Mouse (Mus musculus) R1 (cell line): ENCODE results near the gene Unc13b.

Experiments
- DNase-seq: peaks from one replicate; pipeline ENCODE4 v3.0.0-alpha.2; 2018; ENCODE audit warnings: low read depth, low spot score

Gene Unc13b

DNA sequence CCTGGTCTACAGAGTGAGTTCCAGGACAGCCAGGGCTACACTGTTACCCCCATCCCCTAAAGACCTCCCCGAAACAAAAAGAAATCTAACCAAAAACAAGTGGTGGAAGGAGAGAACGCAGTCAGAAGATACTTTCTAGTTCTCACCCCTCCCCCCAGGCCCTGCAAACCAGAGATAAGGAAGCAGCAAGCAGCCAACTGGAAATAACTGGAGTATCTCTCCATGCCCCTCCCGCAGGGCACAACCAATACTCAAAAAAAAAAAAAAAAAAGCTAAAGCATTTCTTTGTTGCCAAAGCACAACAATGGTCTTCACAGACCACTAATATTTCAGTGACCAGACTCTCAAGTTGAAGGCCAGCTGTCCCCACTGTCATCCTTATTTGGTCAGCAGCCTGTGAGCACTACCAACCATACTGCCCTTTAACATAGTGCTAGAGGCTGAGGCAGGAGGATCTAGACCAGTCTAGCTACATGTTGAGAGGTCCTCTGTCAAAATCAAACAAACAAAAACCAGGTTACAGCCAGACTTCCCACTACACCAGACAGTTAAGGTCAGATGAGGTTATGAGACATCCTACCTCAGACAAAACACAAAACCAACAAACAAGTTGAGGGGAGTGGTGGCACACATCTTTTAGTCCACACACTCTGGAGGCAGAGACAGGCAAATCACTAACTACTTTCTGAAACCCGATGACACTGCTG lies 20.7 kb upstream of the Unc13b start:
- DNase-seq = no peak

DNA sequence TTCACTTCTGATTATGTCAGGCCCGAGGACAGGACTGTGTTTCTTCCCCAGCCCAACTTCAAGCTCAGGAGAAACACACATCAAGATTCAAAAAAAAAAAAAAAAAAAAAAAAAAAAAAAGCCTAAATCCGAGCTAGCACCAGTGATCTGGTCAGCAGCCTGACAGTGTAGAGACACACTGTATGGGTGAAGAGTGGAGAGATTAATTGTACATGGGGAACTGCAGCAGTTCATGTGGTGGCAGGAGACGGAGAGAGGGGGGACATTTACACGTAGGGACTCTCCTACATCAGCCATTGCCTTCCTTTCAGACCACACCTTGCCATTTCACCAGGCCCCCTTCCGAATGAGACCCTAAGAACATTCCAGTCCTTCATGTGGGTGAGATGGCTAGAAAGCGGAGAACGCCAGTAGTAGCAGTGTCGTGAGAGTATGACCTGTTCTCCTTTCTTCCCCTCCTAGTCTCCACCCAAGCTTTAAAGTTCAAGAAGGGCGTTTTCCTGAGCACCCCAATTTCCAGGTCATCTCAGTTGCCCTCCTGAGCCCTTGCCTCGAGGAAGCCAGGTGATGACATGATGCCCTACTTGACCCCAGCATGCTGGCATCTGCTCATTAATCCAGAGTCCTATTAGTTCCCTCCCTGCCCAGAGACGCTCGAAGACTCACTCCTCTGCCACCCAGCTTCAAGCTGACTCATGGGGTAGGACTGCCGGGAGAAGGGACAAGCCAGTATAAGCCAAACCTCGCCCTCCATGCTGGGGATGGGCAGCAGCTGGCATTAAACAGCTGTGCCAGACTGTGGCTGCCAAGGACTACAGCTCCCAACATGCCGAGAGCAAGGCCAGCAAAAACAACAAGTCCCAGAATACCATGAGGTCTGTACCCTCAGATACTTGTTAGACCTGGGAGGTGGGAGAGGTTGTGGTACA lies 19.9 kb upstream of the Unc13b start:
- DNase-seq = no peak

DNA sequence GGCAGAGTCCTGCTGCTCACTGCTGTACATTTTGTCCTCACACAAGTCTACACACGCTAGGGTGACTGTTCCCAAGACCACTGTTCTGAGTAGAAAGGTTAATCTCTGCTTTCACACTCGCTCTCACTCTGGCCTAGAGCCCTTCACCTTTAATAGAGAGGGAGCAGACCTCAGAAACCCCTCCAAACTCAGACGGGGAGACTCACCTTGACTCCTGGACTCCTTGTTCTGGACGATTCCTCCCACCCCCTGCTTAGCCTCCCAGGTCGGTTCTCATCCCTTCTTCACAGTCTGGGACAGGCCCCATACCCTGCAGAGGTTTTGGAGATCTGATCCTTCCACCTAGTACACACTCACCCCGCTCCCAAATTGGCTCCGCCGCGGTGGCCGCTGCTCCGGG lies 19.1 kb upstream of the Unc13b start:
- DNase-seq = no peak

DNA sequence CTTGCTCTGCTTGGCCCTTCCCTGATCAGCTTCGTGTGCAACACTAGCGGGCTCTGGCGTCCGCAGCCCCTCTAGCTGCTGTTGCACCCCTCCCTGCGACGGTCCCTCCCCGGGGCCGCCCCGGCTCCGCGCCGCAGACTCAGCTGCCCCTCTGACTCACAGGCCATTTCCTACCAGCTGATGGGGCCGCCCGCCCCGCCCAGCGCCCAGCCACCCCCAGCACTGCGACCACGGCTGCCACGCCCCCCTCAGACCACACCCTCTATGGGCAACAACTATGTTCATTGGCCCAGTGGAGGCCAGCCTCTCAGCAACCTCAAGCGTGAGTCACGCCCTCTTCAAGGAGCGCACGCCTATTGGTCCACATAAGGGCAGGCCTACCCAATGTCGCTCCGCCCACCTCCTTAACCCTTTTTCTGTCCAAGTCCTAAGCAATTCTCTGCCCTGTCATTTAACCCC lies 18.6 kb upstream of the Unc13b start:
- peak; percentile 99 for DNase-seq

DNA sequence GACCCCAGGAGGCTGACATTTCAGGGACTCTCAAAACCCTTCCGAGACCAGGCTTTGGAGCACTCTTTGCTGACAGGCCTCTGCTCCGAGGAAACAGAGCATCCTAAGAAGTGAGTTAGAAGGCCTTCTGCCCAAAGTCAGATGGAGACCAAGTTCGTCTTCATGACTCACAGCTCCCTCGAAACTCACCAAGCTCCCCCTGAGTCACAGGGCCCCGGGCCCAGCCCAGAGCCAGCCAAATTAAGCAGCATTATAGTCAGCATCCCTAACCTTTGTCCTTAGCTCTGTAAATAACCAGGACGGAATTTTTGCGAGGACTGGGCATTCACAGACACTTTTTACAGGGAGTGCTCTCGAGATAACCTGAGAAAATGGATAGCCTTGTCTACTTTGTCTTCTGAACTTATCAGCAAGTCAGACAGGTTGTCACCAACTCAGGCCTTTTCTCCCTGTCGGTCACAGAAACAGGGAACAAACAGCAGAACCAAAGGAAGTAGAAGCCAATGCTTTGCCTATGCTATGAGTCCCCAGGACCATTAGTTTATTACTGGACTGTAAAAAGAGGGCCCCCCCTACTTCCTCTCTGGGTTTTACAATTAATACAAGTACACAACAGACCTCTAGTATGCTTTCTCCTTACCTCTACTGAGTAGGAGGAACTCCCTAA lies 17.7 kb upstream of the Unc13b start:
- no peak for DNase-seq

DNA sequence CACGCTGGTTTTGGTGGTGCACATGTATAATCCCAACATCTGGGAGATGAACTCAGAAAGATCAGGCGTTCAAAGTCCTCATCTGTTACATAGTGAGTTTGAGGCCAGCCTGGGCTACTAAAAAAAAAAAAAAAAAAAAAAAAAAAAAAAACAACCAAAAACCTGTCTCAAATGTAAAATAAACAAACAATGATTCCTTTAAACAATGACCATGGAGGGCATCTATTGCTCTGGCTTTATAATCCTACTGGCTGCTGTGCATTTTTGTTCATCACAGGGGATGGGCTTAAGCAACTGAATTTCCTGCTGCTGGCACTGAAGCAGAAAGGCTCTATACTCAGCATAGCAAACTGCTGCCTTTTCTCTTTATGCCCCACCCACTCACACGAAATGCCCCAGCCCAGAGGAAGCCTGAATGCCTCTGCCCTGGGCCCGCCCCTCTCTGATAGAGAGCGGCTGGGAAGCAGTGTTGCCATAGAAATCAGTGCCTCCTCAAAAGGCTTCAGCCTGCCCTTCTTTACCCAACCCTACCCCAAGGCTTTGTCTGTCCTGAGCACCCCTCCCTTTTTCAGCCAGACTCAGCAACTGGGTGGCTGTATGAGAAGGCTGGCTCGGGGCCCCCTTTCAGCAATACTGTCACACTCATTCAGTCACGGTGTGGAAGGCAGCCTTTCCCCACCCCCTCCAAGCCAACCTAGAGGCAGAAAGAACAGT lies 15.0 kb upstream of the Unc13b start:
- peak; percentile 97 for DNase-seq

DNA sequence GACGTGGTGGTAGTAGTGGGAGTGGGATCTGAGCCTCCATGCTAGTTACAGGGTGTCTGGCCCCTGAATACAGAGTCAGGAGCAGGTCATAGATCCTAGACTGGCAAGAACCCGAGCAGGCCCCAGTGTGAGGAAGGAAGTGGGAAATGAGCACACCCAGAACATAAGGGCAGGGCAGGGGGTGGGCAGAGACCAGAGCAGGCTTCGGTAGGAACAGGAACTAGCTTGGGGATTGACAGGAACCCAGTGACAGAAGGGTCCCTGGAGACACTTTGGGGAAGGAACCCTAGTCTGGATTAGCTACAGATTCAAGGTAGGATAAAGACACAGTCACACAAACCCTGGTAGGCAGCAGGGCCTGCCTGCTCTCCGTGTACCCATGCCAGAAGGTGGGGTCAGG lies 14.1 kb upstream of the Unc13b start:
- DNase-seq = peak; percentile 28

DNA sequence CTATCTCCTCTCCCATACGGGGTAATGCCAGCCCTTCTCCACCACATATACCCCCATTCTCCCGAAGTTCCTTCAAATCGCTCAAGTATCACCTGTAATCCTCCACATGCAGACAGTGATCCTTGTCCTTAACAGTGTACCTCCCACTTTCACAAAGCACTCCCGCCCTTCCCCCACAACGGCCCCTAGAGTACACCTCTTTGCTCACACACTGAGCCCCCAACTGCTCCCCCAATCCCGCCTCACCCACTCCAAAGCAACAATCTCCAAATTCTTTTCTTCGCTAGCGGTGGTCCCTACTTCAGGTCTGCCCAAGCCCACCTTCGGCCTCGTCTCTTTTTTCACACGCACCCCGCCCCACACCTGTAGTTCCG lies 13.5 kb upstream of the Unc13b start:
- DNase-seq = no peak

DNA sequence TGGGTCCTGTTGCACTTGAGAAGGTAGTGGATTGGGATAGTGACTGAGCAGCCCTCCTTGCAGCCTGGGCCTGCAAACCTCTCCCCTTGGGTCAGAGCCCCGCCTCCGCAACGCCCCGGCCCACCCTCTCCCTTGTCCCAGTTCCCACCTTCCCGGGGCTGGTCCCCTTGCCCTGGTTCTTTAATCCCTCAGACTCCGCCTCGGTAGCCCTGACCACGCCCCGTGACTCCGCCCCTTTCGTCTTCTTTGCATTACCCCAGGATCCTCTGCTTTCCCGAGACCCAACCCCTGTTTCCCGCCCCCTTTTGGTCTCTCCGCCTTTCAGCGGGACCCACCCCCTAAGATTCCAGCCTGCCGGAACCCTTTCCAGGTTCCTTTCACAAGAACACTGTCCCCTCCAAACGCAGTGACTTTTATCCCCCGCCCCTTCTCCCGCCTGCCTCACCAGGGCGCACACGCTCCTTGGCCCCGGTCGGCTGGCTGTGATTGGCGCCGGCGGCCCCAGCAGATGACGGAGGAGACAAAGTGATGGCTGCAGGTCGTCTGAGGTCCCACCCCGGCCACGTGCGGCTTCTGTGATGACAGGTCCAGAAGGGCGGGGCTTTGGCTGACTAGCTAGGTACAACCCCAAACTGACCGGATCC lies 13.0 kb upstream of the Unc13b start, which contains the start of gene Fam214b:
Fam214b (minus strand) TSS at position 562 of the 644 bp plus-strand sequence.
- DNase-seq = peak; percentile 99

DNA sequence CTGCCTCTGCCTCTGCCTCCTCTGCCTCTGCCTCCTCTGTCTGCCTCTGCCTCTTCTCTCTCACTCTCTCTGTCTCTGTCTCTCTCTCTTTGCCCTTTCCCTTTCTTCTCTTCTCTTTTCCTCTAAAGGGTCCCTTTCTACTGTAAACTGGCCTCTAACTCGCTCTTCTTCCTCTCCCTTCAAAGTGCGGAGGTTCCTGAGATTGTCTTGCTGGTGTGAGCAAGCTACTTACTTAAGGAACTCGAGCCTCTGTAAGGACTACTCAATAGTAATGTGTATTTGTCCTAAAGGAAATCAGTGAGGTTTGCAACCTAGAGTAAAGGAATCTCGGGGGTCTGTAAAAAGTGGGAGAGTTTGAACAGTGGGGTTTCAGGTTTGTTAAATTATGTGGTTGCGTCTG lies 12.1 kb upstream of the Unc13b start:
- no peak for DNase-seq

DNA sequence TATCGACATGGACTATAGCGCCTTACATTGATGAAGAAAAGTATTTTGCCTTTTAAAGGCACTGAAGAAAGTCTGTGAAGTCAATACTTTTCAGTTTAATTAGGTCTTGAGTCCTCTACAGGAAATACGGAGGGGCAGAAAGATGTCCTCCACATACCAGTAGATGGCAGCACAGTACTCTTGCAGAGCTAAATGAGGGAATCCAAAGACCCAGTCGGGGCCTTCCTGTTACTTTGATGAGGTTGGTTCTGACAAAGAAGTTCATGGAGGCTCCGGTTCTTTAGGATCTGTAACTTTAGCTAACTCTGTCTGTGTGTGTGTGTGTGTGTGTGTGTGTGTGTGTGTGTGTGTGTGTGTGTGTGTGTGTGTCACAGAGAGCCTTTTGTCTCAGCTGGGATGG lies 11.5 kb upstream of the Unc13b start:
- peak; percentile 91 for DNase-seq

DNA sequence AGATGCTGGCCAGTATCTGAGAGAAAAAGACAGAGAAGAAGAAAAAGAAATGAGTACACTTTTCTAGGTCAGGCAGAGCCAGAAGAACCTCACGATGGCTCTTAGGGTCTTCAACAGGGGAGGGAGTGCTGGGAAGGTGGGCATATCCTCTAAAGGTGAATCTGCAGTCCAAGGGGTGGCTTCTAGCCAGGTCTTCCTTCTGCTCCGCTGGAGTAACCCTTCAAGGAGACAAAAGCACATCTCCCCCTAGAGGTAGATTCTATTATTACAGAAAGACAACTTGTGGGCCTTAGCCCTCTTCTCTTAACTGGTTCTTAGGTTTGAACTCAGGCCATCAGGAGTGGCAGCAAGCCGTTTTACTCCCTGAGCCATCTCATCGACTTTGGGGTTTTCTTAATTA lies 6.1 kb upstream of the Unc13b start:
- peak; percentile 86 for DNase-seq

DNA sequence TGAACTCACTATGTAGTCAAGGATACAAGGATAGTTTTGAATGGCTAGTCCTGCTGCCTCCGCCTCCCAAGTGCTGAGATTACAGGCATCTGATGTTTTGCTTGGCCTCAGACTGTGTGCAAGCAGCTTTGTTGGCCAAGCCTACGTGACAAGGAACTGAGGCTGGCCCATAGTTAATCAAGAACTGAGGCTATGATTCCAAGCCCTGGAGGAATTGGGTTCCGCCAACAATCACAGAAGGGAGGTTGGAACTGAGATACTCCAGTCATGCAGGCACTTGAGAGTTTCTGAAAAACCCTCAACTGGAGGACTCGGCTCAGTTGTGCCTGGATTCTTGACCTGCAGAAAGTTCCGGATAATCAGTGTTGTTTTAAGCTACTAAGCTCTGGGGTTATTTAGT lies 1.1 kb upstream of the Unc13b start:
- no peak for DNase-seq

DNA sequence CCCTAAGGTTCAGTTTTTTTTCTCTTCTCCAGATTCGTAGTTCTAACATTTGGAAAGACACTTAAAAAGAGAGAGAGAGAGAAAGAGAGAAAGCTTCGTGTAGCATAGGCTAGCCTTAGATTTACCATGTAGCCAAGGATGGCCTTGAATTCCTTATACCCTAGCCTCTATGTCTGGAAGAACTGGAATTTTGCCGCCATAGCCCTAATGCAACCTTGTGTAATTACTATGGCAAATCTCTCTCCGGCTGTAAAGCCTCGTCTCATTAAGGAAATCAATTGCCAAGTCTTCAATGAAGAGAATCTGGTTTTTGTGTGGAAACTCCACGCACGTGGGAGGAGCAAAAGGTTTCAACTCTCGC lies 381 bp upstream of the Unc13b start:
- no peak for DNase-seq

DNA sequence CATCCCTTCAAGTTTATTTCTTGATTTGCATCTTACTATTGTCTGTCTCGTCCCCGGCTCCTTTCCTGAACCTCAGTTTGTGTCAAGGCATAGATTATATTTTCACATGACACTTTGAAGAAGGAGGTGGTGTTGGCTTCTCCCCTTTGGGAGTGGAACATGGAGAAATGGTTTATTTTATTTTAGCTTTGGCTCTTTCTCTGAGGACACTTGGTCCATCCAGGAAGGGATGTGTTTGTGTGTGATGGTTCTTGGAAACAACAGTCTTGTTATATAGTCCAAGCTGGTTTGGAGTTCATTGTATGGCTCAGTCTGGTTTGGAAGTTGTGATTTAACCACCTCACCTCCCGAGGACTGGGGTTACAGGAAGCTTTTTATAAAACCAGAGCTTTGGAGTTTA lies 944 bp downstream of the Unc13b start:
- DNase-seq = no peak

DNA sequence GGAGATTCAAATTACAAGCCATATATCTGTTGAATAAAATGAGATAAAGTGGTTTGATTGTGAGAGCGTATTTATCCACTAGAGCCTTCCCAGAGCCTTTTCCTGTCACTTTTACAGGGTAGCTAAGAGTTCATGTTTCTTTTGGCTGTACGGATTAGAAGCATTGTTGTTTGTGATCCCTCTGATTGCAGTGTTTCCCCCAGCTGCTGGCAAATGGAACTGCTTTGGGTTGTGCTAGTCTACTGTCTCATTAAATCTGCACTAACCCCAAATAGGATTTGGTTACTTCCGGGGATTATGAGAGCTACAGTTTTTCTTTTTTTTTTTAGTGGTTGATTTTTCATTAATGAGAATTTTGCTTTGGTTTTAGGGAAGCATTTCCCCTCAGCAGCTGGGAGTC lies 1.5 kb downstream of the Unc13b start:
- DNase-seq = no peak

DNA sequence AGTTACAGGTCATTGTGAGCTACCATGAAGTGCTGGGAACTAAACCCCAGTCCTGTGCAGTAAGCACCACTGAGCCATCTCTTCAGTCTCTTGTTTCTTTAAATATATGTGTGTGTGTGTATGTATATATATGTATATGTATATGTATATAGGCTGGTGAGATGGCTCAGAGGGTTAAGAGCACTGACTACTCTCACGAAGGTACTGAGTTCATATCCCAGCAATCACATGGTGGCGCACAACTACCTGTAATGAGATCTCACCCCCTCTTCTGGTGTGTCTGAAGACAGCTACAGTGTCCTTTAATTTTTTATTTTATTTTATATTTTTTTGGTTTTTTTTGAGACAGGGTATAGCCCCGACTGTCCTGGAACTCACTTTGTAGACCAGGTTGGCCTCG lies 6.7 kb downstream of the Unc13b start:
- no peak for DNase-seq

DNA sequence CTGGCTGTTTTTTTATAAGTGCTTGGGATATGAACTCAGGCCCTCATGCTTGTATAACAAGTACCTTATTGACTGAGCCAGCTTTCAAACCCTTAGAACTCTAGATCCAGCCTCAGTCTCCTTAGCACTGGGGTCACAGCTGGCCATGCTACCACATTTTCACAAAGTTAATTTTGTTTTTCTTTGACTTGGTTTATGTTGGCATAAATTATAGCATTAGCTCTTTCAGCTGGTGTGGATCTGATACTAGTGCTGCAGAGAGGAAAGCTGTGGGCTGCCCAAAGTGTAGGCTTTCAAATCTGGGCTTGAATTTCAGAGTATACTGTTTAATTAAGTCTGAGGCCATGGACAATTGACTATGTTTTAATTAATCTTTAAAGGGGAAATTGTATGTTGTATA lies 16.2 kb downstream of the Unc13b start:
- DNase-seq = no peak

DNA sequence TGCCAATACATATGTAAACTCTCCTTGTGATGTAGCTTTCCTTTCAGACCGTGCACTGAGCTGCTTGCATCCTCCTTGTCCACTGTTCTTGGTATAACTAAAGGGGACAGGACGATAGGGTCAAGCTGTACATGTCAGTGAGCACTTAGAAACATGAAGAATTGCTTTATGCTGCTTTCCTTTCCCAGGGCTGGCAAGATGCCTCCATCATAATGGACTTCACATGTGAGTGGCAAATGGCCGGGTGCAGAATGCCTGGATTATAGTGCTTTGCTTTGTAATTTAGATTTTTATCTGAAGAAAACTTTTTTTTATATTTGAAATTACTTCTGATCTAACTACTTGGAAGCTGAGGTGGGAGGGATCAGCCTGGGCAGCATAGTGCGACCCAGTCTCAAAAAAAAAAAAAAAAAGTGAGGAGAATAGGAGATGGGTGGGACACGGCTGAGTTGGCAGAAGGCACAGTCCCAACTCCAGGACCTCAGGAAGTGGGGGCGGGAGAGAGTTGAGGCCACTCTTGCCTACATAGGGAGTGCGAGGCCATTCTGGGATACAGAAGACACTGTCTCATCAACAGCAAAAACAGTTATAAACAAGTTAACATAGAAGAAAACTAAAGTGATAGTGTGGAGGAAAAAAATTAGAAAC lies 19.4 kb downstream of the Unc13b start:
- no peak for DNase-seq

DNA sequence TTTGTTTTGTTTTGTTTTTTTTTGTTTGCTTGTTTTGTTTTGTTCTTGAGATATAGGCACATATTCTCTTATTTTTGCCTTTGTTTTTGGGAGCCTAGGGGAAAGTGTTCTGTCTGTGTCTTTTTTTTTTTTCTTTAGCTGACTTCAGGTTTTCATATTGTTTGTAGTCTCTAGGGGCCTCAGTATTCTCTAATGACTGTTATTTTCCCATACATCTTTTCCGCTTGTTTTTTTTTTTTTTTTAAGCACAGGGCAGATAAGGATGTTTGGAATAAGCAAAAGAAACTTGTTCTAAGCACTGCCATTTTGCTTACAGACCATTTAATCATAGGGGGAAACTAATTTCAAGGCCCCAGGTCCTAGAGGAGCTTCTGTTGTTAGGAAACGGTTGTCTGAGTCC lies 23.7 kb downstream of the Unc13b start:
- DNase-seq = no peak

DNA sequence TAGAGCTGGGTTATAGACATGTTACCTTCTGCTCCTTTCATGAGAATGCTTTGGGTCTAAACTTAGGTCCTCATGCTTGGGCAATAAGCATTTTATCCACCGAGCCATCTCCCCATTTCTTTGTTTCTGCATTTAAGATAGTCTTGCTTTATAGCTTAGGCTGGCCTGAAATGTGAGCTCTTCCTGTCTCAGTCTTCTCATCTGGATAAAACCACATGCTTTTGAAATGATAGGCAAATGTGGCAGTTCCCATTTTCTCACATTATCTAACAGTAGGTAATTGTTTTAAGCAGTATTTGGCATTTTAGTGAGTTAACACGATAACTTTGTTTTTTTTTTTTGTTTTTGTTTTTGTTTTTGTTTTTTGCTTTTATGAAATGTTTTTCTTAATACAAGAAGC lies 31.2 kb downstream of the Unc13b start:
- no peak for DNase-seq
